Mouse (Mus musculus): ENCODE measurements at regions not wholly inside any gene's neighbourhood (a gene's known extent, or its start where the extent isn't known, plus 50 kb on each side); places are given as distances from the start of the nearest gene placed in this dataset.

DNA sequence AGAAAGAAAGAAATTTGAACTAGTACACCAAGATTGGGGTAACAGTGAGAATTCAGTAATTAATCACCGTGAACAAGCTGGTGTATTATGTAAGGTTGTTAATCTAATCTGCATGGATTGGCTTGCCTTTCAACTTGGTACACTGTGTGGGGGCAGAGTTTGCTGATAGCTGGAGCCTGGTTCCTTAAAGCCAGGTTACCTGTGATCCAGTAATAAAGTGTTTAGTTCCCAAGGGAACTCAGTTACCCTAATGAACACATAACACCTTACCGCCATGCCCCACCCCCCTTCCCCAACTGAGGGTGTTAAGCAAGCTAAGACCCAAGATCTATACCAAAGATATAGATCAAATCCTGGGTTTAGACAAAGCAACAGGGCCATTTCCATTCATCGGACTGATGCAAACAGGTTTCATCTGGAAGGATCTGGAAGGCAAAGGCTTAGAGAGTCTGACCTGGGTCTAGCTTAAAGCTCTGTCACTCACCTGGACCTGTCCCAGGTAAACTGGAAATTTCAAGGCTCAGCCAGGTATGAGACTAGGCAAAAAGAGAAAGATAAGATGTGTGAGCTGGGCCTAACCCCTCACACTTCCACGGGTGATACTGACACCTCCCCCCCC is 155.8 kb downstream of the Ly86 start:
- Histone ChIP-seq H3K27ac (ENCODE audit: insufficient read depth, low read length) (no peak overlapping the region), H3K4me1 (ENCODE audit: control insufficient read depth, insufficient read depth, low read length) (no peaks in the 10 kb centered on the region), H3K4me3 (ENCODE audit: insufficient read depth, low read length) (no peak overlapping the region)
- TF ChIP-seq POLR2A (IDR thresholded peaks at IDR 0.05; ENCODE audit: low read depth, low read length) (no peak), CTCF (IDR thresholded peaks at IDR 0.05; ENCODE audit: borderline replicate concordance, insufficient read depth, low read length) (no peak)

DNA sequence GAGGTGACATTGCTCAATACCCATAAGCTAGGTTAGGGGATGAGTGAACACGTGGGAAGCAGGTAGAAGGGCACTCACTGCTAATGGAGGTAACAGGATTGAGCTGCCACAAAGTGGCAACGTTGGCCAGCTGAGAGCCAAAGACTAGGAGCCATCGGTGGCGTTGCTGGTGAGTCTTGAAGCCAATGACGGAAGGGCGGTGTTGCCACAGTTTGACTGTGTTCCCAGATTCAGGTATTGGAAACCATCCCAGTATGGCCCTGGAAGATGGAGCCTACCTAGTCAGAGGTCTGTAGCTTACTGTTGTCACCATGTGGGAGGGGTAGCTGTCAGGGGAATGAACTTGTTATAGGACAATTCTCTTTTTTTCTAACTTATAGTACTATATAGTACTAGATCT is 158.4 kb downstream of the Ly86 start:
- no peak for TF ChIP-seq POLR2A (IDR thresholded peaks at IDR 0.05; ENCODE audit: low read depth, low read length)
- TF ChIP-seq CTCF (IDR thresholded peaks at IDR 0.05; ENCODE audit: borderline replicate concordance, insufficient read depth, low read length), result no peak
- H3K4me3 ChIP-seq (ENCODE audit: insufficient read depth, low read length), result no peak overlapping the region
- no peak overlapping the region for H3K27ac ChIP-seq (ENCODE audit: insufficient read depth, low read length)
- no peaks in the 10 kb centered on the region for H3K4me1 ChIP-seq (ENCODE audit: control insufficient read depth, insufficient read depth, low read length)

DNA sequence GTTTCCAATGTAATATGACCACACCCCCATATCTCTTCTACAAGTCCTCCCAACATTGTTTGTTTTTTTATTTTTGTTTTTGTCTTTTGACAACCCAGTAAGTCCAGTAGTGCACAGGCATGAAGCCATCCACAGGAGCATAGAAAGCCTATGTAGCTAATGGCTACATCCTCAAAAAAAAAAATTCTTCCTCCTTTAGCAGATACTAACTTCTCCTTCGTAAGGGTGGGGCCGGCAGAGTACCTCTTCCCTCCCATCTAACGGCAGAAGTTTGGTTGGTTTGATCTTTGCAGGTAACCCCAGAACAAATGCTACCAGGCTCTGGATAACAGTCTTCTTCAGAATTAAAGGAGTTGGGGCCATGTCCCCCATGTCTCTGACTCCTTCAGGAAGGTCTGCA is 158.9 kb downstream of the Ly86 start:
- H3K4me1 ChIP-seq (ENCODE audit: control insufficient read depth, insufficient read depth, low read length), result no peaks in the 10 kb centered on the region
- H3K4me3 ChIP-seq (ENCODE audit: insufficient read depth, low read length), result no peak overlapping the region
- no peak overlapping the region for H3K27ac ChIP-seq (ENCODE audit: insufficient read depth, low read length)
- no peak for TF ChIP-seq POLR2A (IDR thresholded peaks at IDR 0.05; ENCODE audit: low read depth, low read length)
- no peak for TF ChIP-seq CTCF (IDR thresholded peaks at IDR 0.05; ENCODE audit: borderline replicate concordance, insufficient read depth, low read length)

- Histone ChIP-seq H3K27ac (ENCODE audit: insufficient read depth, low read length) (no peak overlapping the region), H3K4me3 (ENCODE audit: insufficient read depth, low read length) (no peak overlapping the region), H3K4me1 (ENCODE audit: control insufficient read depth, insufficient read depth, low read length) (no peaks in the 10 kb centered on the region)
- TF ChIP-seq CTCF (IDR thresholded peaks at IDR 0.05; ENCODE audit: borderline replicate concordance, insufficient read depth, low read length), result no peak
- TF ChIP-seq POLR2A (IDR thresholded peaks at IDR 0.05; ENCODE audit: low read depth, low read length), result no peak
Observed at GRCm38 (mm10) chr13:37504373-37504772, 159.4 kb downstream of the Ly86 start.

DNA sequence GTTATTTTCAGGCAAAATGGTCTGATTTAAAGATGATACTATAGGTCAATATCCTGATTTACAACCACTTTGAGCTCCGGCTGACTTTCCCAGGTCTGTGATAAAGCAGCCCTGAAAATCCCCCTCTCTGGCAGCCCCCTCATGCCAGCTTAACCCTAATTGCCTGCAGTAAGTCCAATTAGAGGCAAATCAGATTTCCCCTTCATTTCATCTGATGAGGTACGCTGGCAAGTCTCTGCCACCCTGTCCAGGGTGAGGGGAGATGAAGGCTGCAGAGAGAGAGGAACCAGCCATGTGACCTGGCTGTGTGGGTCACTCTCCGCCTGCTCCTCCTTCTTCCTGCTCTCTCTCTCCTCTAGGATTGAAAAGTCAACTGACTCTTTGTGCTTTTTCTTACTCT is 160.6 kb downstream of the Ly86 start:
- no peak overlapping the region for H3K27ac ChIP-seq (ENCODE audit: insufficient read depth, low read length)
- no peaks in the 10 kb centered on the region for H3K4me1 ChIP-seq (ENCODE audit: control insufficient read depth, insufficient read depth, low read length)
- TF ChIP-seq POLR2A (IDR thresholded peaks at IDR 0.05; ENCODE audit: low read depth, low read length), result no peak
- no peak for TF ChIP-seq CTCF (IDR thresholded peaks at IDR 0.05; ENCODE audit: borderline replicate concordance, insufficient read depth, low read length)
- no peak overlapping the region for H3K4me3 ChIP-seq (ENCODE audit: insufficient read depth, low read length)

DNA sequence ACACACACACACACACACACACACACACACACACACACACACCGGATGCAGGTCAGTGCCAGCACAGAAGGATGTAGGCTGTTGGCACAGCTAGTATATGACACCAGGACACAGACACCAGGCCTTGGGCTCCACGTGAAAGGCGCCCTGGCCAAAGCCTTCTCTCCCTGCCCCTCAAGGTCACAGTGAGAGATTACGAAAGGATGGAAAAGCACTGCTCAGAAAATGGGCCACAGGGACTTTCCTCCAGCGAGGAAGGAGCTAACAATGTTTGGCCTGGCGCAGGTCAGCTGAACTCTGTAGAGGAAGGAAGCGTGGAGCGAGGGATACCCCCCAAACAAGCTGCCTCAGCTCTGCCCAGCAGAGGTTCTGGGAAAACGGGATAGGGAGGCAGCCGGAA is 161.0 kb downstream of the Ly86 start:
- Histone ChIP-seq H3K4me3 (ENCODE audit: insufficient read depth, low read length) (no peak overlapping the region), H3K4me1 (ENCODE audit: control insufficient read depth, insufficient read depth, low read length) (no peaks in the 10 kb centered on the region), H3K27ac (ENCODE audit: insufficient read depth, low read length) (no peak overlapping the region)
- TF ChIP-seq CTCF (IDR thresholded peaks at IDR 0.05; ENCODE audit: borderline replicate concordance, insufficient read depth, low read length) (no peak), POLR2A (IDR thresholded peaks at IDR 0.05; ENCODE audit: low read depth, low read length) (no peak)

- H3K27ac ChIP-seq (ENCODE audit: insufficient read depth, low read length), result no peak overlapping the region
- no peaks in the 10 kb centered on the region for H3K4me1 ChIP-seq (ENCODE audit: control insufficient read depth, insufficient read depth, low read length)
- H3K4me3 ChIP-seq (ENCODE audit: insufficient read depth, low read length), result no peak overlapping the region
- TF ChIP-seq CTCF (IDR thresholded peaks at IDR 0.05; ENCODE audit: borderline replicate concordance, insufficient read depth, low read length) (no peak), POLR2A (IDR thresholded peaks at IDR 0.05; ENCODE audit: low read depth, low read length) (no peak)
Observed at GRCm38 (mm10) chr13:37506701-37507100, 161.7 kb downstream of the Ly86 start.

GRCm38 (mm10) chr13:37507146-37507545 is 162.1 kb downstream of the Ly86 start:
- Histone ChIP-seq H3K4me1 (ENCODE audit: control insufficient read depth, insufficient read depth, low read length) (no peaks in the 10 kb centered on the region), H3K27ac (ENCODE audit: insufficient read depth, low read length) (no peak overlapping the region), H3K4me3 (ENCODE audit: insufficient read depth, low read length) (no peak overlapping the region)
- TF ChIP-seq POLR2A (IDR thresholded peaks at IDR 0.05; ENCODE audit: low read depth, low read length), result no peak
- no peak for TF ChIP-seq CTCF (IDR thresholded peaks at IDR 0.05; ENCODE audit: borderline replicate concordance, insufficient read depth, low read length)

GRCm38 (mm10) chr13:37508385-37509351 is 163.7 kb downstream of the Ly86 start:
- Histone ChIP-seq H3K27ac (ENCODE audit: insufficient read depth, low read length) (no peak overlapping the region), H3K4me3 (ENCODE audit: insufficient read depth, low read length) (no peak overlapping the region), H3K4me1 (ENCODE audit: control insufficient read depth, insufficient read depth, low read length) (no peaks in the 10 kb centered on the region)
- no peak for TF ChIP-seq POLR2A (IDR thresholded peaks at IDR 0.05; ENCODE audit: low read depth, low read length)
- no peak for TF ChIP-seq CTCF (IDR thresholded peaks at IDR 0.05; ENCODE audit: borderline replicate concordance, insufficient read depth, low read length)

DNA sequence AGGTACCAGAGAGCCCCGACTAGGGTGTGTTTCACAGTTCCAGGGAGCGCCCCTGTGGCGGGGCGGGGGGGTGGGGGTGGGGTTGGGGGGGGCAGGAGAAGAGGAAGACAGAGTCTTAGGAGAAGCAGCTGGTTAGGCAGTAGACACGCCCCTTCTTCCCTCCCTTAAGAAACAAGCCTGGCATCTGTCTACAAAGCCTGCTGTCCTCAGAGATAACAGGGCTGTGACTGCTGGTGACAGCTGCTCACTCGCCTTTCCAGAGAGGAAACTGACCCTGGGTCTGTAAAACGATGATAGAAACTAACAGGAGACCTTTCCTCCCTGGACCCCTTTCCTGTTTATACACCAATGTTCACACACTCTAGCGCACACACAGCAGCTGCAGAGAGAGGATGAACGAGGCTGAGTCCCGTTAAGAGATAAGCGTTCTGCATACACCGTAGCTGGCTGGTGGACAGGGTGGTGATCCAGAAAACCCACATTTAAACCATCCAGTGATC is 164.4 kb downstream of the Ly86 start:
- Histone ChIP-seq H3K4me1 (ENCODE audit: control insufficient read depth, insufficient read depth, low read length) (no peaks in the 10 kb centered on the region), H3K4me3 (ENCODE audit: insufficient read depth, low read length) (no peak overlapping the region)
- TF ChIP-seq CTCF (IDR thresholded peaks at IDR 0.05; ENCODE audit: borderline replicate concordance, insufficient read depth, low read length), result no peak
- TF ChIP-seq POLR2A (IDR thresholded peaks at IDR 0.05; ENCODE audit: low read depth, low read length), result no peak

More for the DNA sequence above, 164.4 kb downstream of the Ly86 start:
- no peak overlapping the region for H3K27ac ChIP-seq (ENCODE audit: insufficient read depth, low read length)

All from embryonic fibroblast, embryonic 13.5 days (primary cell).